Mouse (Mus musculus): ENCODE data around the gene Pla2g10. TPM values are rescaled to one million over a fixed set of nuclear protein-coding genes. Genes with fewer than 3 reads are reported as not detected.
"Not testable (repeated sequence)": the region's sequence is repeated elsewhere in the genome, so short reads cannot be mapped to it uniquely, and the experiment has no call there.

Pla2g10 gene
- polyA plus RNA-seq, 1 experiment, result not detected

DNA sequence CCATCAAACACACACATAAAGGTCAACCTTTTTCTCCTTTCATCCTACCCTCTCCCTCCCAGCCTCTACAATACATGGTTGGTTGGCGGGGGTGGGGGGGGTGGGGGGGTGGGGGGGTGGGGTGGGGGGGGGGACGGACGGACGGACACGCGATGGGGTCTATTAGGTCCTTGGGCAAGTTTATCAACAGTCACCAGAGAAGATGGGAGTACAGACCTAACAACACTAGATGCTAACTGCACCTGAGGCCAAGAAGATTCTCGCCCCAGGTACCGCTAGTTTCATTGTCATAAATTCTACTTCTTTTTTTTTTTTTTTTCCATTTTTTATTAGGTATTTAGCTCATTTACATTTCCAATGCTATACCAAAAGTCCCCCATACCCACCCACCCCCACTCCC is 23.2 kb upstream of the Pla2g10 start:
- Histone ChIP-seq H3K4me1 (ENCODE audit: control insufficient read depth, insufficient read depth, low read length) (peaks cover 6% of the 10 kb centered on the region; the same call in 1 of the 2 replicates), H3K4me3 (ENCODE audit: insufficient read depth, low read depth, low read length) (no peak overlapping the region), H3K27ac (ENCODE audit: insufficient read depth, low read depth, low read length) (no peak overlapping the region)
- 47% methylated on average over 8 of the region's 8 CpGs for WGBS
- TF ChIP-seq POLR2A (IDR thresholded peaks at IDR 0.05; ENCODE audit: insufficient read depth, low read depth, low read length) (no peak), CTCF (IDR thresholded peaks at IDR 0.05; ENCODE audit: insufficient read depth, low read depth, low read length) (no peak)

DNA sequence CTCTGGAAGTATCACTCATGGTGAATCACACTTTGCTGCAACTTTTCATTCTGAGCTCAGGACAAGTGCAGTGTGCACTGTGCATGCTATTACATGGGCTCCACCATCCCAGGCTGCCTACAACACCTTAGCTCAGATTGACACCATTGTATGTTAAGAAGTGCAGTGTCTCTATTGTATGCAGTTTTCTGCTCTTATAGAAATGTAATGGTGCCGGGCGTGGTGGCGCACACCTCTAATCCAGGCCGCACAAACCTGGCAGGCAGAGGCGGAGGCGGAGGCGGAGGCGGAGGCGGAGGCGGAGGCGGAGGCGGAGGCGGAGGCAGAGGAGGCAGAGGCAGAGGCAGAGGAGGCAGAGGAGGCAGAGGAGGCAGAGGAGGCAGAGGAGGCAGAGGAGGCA is 19.8 kb upstream of the Pla2g10 start:
- no peak overlapping the region for H3K4me3 ChIP-seq (ENCODE audit: insufficient read depth, low read depth, low read length)
- no peak for TF ChIP-seq CTCF (IDR thresholded peaks at IDR 0.05; ENCODE audit: insufficient read depth, low read depth, low read length)
- no peak for TF ChIP-seq POLR2A (IDR thresholded peaks at IDR 0.05; ENCODE audit: insufficient read depth, low read depth, low read length)
- WGBS, result 94% methylated on average over 13 of the region's 13 CpGs
- no peak overlapping the region for H3K27ac ChIP-seq (ENCODE audit: insufficient read depth, low read depth, low read length)
- peaks cover 4% of the 10 kb centered on the region; the same call in 1 of the 2 replicates for H3K4me1 ChIP-seq (ENCODE audit: control insufficient read depth, insufficient read depth, low read length)

DNA sequence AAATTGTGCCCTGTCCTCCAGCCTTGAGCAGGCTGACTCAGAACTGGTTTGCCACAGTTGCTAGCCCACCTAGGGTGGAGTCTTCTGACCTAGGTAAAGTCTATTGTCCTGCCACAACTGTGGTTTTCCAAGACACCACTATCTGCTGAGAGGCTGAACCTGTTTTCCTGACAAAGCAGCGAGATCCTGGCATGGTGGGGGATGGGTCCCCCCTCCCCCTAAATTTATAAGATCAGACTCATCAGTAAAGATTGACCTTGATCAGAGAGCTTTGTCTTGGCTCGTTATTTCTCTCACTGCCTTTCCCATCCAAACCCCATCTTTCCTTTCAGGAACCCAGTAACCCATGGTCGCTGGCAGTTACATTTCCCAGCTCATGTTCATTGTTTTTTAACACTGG is 19.2 kb upstream of the Pla2g10 start:
- TF ChIP-seq CTCF (IDR thresholded peaks at IDR 0.05; ENCODE audit: insufficient read depth, low read depth, low read length) (no peak), POLR2A (IDR thresholded peaks at IDR 0.05; ENCODE audit: insufficient read depth, low read depth, low read length) (no peak)
- H3K27ac ChIP-seq (ENCODE audit: insufficient read depth, low read depth, low read length), result no peak overlapping the region
- H3K4me3 ChIP-seq (ENCODE audit: insufficient read depth, low read depth, low read length), result no peak overlapping the region
- WGBS, result 58% methylated on average over 3 of the region's 3 CpGs
- H3K4me1 ChIP-seq (ENCODE audit: control insufficient read depth, insufficient read depth, low read length), result peaks cover 4% of the 10 kb centered on the region; the same call in 1 of the 2 replicates

DNA sequence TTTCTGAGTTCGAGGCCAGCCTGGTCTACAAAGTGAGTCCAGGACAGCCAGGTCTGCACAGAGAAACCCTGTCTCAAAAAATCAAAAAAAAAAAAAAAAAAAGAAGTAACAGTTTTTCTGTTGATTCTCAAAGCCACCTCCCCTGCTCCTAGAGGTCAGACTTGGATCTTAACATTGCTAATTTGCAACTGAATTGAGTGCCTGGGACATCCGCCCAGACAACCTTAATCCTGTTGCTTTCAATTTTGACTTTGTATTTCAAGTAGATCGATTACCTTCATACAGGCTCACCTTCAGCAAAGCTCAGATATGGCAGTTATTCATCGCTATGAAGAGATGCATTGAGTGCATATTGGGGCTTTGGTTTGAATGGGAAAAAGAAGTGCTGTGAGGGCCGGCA is 18.5 kb upstream of the Pla2g10 start:
- TF ChIP-seq CTCF (IDR thresholded peaks at IDR 0.05; ENCODE audit: insufficient read depth, low read depth, low read length), result no peak
- TF ChIP-seq POLR2A (IDR thresholded peaks at IDR 0.05; ENCODE audit: insufficient read depth, low read depth, low read length), result no peak
- Histone ChIP-seq H3K4me3 (ENCODE audit: insufficient read depth, low read depth, low read length) (no peak overlapping the region), H3K4me1 (ENCODE audit: control insufficient read depth, insufficient read depth, low read length) (no peaks in the 10 kb centered on the region), H3K27ac (ENCODE audit: insufficient read depth, low read depth, low read length) (no peak overlapping the region)
- 52% methylated on average over 5 of the region's 5 CpGs for WGBS

DNA sequence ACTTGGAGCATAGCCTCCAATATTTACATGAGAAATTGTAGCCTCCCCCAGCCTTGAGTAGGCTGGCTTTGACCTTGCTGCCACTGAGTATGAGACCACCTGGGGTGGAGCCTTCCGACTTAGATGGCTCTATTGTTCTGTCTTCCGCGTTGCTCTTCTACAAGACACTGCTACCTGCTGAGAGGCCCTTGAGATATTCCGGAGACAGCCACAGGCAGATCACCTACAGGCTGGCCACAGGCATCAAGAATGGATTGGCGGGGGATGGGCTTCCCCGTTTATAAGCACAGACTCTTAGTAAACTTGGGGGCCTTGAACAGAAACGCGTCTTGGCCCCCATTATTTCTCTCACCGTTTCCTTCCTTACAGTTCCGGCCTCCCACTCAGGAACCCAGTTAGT is 18.0 kb upstream of the Pla2g10 start:
- H3K27ac ChIP-seq (ENCODE audit: insufficient read depth, low read depth, low read length); H3K4me1 ChIP-seq (ENCODE audit: control insufficient read depth, insufficient read depth, low read length); H3K4me3 ChIP-seq (ENCODE audit: insufficient read depth, low read depth, low read length): not testable (repeated sequence)
- 26% methylated on average over 10 of the region's 10 CpGs for WGBS

DNA sequence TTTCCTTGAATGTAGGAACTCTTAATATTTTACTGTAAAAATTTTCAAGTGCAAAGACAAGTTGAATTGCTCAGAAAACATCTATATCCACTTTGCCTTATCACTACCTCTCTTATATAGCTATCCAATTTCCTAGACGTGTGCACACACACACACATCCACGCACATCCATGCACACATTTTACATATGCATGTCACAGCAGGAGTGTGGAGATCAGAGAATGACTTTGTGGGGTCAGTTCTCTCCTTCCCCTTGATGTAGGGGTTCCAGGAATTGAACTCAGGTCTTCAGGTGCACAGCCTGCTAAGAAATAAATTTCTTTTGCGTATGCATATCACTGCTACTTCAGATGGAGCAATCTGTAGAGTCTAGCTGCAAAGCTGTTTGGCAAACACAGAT is 17.3 kb upstream of the Pla2g10 start:
- Histone ChIP-seq H3K27ac (ENCODE audit: insufficient read depth, low read depth, low read length) (no peak overlapping the region), H3K4me1 (ENCODE audit: control insufficient read depth, insufficient read depth, low read length) (no peaks in the 10 kb centered on the region), H3K4me3 (ENCODE audit: insufficient read depth, low read depth, low read length) (no peak overlapping the region)
- WGBS, result 78% methylated on average over 3 of the region's 3 CpGs
- TF ChIP-seq POLR2A (IDR thresholded peaks at IDR 0.05; ENCODE audit: insufficient read depth, low read depth, low read length) (no peak), CTCF (IDR thresholded peaks at IDR 0.05; ENCODE audit: insufficient read depth, low read depth, low read length) (no peak)

DNA sequence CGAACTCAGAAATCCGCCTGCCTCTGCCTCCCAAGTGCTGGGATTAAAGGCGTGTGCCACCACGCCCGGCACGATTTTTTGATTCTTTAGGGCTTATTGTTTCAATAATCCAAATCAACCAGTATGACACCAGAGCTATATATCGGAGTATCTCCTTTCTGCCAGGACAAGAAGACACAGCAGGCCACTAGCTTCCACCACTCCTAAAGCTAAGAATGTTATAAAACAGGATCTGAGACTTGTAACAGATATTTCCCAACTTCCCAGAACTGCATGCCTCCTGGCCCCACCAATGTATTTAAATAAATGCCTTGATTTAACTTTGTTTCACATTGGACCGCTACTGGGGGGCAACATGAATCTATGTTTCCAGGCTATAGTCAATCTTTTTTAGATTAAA is 16.9 kb upstream of the Pla2g10 start:
- H3K27ac ChIP-seq (ENCODE audit: insufficient read depth, low read depth, low read length), result no peak overlapping the region
- no peak for TF ChIP-seq CTCF (IDR thresholded peaks at IDR 0.05; ENCODE audit: insufficient read depth, low read depth, low read length)
- TF ChIP-seq POLR2A (IDR thresholded peaks at IDR 0.05; ENCODE audit: insufficient read depth, low read depth, low read length), result no peak
- H3K4me3 ChIP-seq (ENCODE audit: insufficient read depth, low read depth, low read length), result no peak overlapping the region
- H3K4me1 ChIP-seq (ENCODE audit: control insufficient read depth, insufficient read depth, low read length), result no peaks in the 10 kb centered on the region
- 96% methylated on average over 8 of the region's 8 CpGs for WGBS

DNA sequence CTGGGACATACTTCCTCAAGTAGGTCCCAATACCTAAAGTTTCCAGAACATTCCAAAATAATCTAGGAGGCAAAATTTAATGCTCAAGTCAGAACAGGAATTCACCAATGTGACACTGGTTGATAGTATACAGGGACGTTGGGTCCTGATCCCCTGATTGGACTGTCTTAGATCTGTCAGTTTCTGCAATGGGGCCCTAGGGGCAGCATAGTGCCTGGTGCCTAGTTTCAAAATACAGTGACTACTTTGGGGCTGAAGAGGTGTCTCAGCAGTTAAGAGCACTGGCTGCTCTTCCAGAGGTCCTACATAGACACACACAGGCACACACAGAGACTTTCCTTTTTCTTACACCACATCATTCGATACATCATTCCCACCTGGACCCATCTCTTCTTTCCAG is 10.1 kb upstream of the Pla2g10 start:
- Histone ChIP-seq H3K4me3 (ENCODE audit: insufficient read depth, low read depth, low read length) (no peak overlapping the region), H3K27ac (ENCODE audit: insufficient read depth, low read depth, low read length) (no peak overlapping the region), H3K4me1 (ENCODE audit: control insufficient read depth, insufficient read depth, low read length) (no peaks in the 10 kb centered on the region)
- no peak for TF ChIP-seq POLR2A (IDR thresholded peaks at IDR 0.05; ENCODE audit: insufficient read depth, low read depth, low read length)
- no peak for TF ChIP-seq CTCF (IDR thresholded peaks at IDR 0.05; ENCODE audit: insufficient read depth, low read depth, low read length)
- WGBS, result 81% methylated on average over 2 of the region's 2 CpGs

DNA sequence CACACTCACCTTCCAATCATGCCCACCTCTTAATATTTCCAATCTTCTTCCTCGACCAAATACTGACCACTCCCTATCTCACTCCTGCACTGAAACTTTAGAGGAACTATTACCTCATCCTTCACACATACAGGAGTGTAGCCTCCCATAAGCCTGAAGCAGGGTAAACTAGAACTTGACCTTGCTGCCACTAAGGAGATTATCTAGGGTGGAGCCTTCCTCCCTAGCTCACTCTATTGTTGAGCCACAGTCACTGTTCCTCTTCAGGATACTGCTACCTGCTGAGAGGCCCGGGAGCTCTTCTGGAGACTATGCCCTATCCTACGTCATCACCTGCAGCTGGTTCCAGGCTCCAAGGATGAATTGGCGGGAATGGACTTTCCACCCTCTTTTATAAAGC is 8.3 kb upstream of the Pla2g10 start:
- not testable (repeated sequence) for H3K4me3 ChIP-seq (ENCODE audit: insufficient read depth, low read depth, low read length); H3K4me1 ChIP-seq (ENCODE audit: control insufficient read depth, insufficient read depth, low read length); H3K27ac ChIP-seq (ENCODE audit: insufficient read depth, low read depth, low read length)
- 73% methylated on average over 4 of the region's 4 CpGs for WGBS

DNA sequence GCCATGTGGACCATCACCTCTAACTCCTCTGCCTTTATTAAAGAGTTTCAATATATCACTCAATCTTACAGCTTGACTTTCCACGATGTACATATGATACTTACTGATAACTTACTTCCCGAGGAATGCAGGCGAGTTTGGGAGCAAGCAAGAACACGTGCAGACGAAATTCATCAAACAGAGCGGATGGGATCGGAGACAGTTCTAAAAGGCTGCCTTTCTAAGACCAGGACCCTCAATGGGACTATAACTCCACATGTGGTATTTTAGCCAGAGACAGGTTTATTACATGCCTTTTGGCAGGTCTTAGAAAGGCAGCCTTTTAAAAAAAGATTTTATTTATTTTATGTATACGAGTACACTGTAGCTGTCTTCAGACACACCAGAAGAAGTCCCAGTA is 5.2 kb upstream of the Pla2g10 start:
- Histone ChIP-seq H3K4me1 (ENCODE audit: control insufficient read depth, insufficient read depth, low read length) (peaks cover under 1% of the 10 kb centered on the region; the same call in 1 of the 2 replicates), H3K4me3 (ENCODE audit: insufficient read depth, low read depth, low read length) (no peak overlapping the region), H3K27ac (ENCODE audit: insufficient read depth, low read depth, low read length) (no peak overlapping the region)
- TF ChIP-seq CTCF (IDR thresholded peaks at IDR 0.05; ENCODE audit: insufficient read depth, low read depth, low read length) (no peak), POLR2A (IDR thresholded peaks at IDR 0.05; ENCODE audit: insufficient read depth, low read depth, low read length) (no peak)
- WGBS, result 87% methylated on average over 8 of the region's 8 CpGs
